10 mouse cellular contexts compared by ENCODE assay signal in the genomic region with DNA sequence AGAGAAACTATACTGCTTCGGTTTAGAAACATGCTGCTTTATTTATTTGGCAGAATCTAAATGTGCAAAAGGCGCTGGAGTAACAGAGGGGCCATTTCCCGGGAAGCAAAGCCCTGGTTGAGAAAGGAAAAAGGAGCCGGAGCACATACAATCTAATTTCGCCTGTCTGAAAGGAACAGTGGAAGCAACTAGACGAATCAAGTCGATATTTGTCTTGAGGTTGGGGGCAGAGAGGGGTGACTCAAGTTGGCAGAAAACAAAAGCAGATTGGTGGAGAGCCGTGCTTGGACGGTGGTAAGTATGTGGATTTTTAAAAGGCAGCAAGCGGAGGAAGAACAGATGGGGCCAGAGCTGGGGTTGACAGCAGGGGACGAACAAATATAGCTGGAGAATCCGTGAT. TPM values are rescaled to one million over a fixed set of nuclear protein-coding genes. Genes with fewer than 3 reads are reported as not detected.
DNase-seq lines count a peak whose midpoint lies in the region; ATAC-seq lines count a peak whose summit lies in the region.
"Had no signal": no experiment of that assay in that cellular context is flagged by ENCODE, and none has a peak within 500 bp of the region (broad histone marks: within the 10 kb centered on the region; RNA-seq: fewer than 3 reads in every experiment).

No protein-coding gene starts in this region.

- 60% methylated on average over 12 of the region's 12 CpGs for WGBS in embryonic facial prominence, embryonic 13.5 days
- 81% methylated on average over 12 of the region's 12 CpGs for WGBS in embryonic facial prominence, embryonic 10.5 days
- 54% methylated on average over 12 of the region's 12 CpGs for WGBS in limb, embryonic 13.5 days
- 86% methylated on average over 12 of the region's 12 CpGs for WGBS in limb, embryonic 10.5 days
- 70% methylated on average over 12 of the region's 12 CpGs for WGBS in hindbrain, embryonic 10.5 days
- WGBS in neural tube, embryonic 14.5 days, result 23% methylated on average over 12 of the region's 12 CpGs

- H3K27me3 ChIP-seq in embryonic facial prominence, embryonic 13.5 days, result no peaks in the 10 kb centered on the region
- H3K27me3 ChIP-seq in embryonic facial prominence, embryonic 10.5 days (replicated peaks; ENCODE audit: low read depth, poor library complexity, severe bottlenecking), result no peaks in the 10 kb centered on the region
- no peaks in the 10 kb centered on the region for H3K27me3 ChIP-seq in limb, embryonic 13.5 days
- H3K27me3 ChIP-seq in limb, embryonic 10.5 days (ENCODE audit: low read depth, poor library complexity, severe bottlenecking), result no peaks in the 10 kb centered on the region
- no peaks in the 10 kb centered on the region for H3K27me3 ChIP-seq in hindbrain, embryonic 10.5 days (ENCODE audit: insufficient read depth, poor library complexity, severe bottlenecking)
- H3K27me3 ChIP-seq in neural tube, embryonic 14.5 days (ENCODE audit: control insufficient read depth, insufficient read depth, low read length), result no peaks in the 10 kb centered on the region
- H3K27me3 ChIP-seq: liver, embryonic 15.5 days had no signal

- no peaks in the 10 kb centered on the region for H3K36me3 ChIP-seq in embryonic facial prominence, embryonic 13.5 days
- no peaks in the 10 kb centered on the region for H3K36me3 ChIP-seq in embryonic facial prominence, embryonic 10.5 days (replicated peaks)
- no peaks in the 10 kb centered on the region for H3K36me3 ChIP-seq in limb, embryonic 13.5 days
- no peaks in the 10 kb centered on the region for H3K36me3 ChIP-seq in limb, embryonic 10.5 days
- no peaks in the 10 kb centered on the region for H3K36me3 ChIP-seq in hindbrain, embryonic 10.5 days
- H3K36me3 ChIP-seq in neural tube, embryonic 14.5 days (ENCODE audit: control insufficient read depth, insufficient read depth, low read length), result no peaks in the 10 kb centered on the region
- H3K36me3 ChIP-seq: liver, embryonic 15.5 days had no signal

- H3K9me3 ChIP-seq in embryonic facial prominence, embryonic 13.5 days, result no peaks in the 10 kb centered on the region
- no peaks in the 10 kb centered on the region for H3K9me3 ChIP-seq in embryonic facial prominence, embryonic 10.5 days
- no peaks in the 10 kb centered on the region for H3K9me3 ChIP-seq in limb, embryonic 13.5 days
- no peaks in the 10 kb centered on the region for H3K9me3 ChIP-seq in limb, embryonic 10.5 days (replicated peaks)
- H3K9me3 ChIP-seq in hindbrain, embryonic 10.5 days, result no peaks in the 10 kb centered on the region
- H3K9me3 ChIP-seq in neural tube, embryonic 14.5 days (ENCODE audit: control insufficient read depth, low read length), result no peaks in the 10 kb centered on the region
- H3K9me3 ChIP-seq: liver, embryonic 15.5 days had no signal

- H3K4me1 ChIP-seq in embryonic facial prominence, embryonic 13.5 days, result peaks cover 22% of the 10 kb centered on the region
- no peaks in the 10 kb centered on the region for H3K4me1 ChIP-seq in embryonic facial prominence, embryonic 10.5 days
- H3K4me1 ChIP-seq in limb, embryonic 13.5 days, result peaks cover 28% of the 10 kb centered on the region
- H3K4me1 ChIP-seq in limb, embryonic 10.5 days, result 0 out of 2 replicates have a peak, but pooled peaks cover 2% of the 10 kb centered on the region
- 0 out of 2 replicates have a peak, but pooled peaks cover 18% of the 10 kb centered on the region for H3K4me1 ChIP-seq in hindbrain, embryonic 10.5 days (replicated peaks)
- H3K4me1 ChIP-seq in neural tube, embryonic 14.5 days (ENCODE audit: control insufficient read depth, insufficient read depth, low read length), result peaks cover 41% of the 10 kb centered on the region
- H3K4me1 ChIP-seq: liver, embryonic 15.5 days had no signal

- H3K9ac ChIP-seq in embryonic facial prominence, embryonic 13.5 days, result no peak overlapping the region
- H3K9ac ChIP-seq in limb, embryonic 13.5 days, result no peak overlapping the region
- H3K9ac ChIP-seq in neural tube, embryonic 14.5 days (replicated peaks; ENCODE audit: low read depth, low read length), result no peak overlapping the region
- H3K9ac ChIP-seq: liver, embryonic 15.5 days had no signal

- DNase-seq in embryonic facial prominence, embryonic 10.5 days (ENCODE audit: low spot score), result no peak
- DNase-seq in limb, embryonic 10.5 days (ENCODE audit: low spot score), result no peak
- DNase-seq in hindbrain, embryonic 10.5 days (ENCODE audit: low spot score), result no peak
- DNase-seq in spleen, postnatal 4 days (ENCODE audit: low spot score in 2 of 2), result no peak
- DNase-seq in urinary bladder, postnatal 14 days (ENCODE audit: low spot score), result no peak
- DNase-seq: kidney, adult 2 months had no signal

- no peak for ATAC-seq in embryonic facial prominence, embryonic 13.5 days (ENCODE audit: insufficient number of reproducible peaks, insufficient read depth, low FRiP score, low TSS enrichment, low read depth)
- ATAC-seq in limb, embryonic 13.5 days (ENCODE audit: low FRiP score, low read depth), result no peak; the same call in 1 of the 2 replicates
- ATAC-seq in neural tube, embryonic 14.5 days (ENCODE audit: low read depth), result peak; percentile 59; the same call in 1 of the 2 replicates

- no peak overlapping the region for H3K4me3 ChIP-seq in embryonic facial prominence, embryonic 13.5 days
- H3K4me3 ChIP-seq in embryonic facial prominence, embryonic 10.5 days, result no peak overlapping the region
- no peak overlapping the region for H3K4me3 ChIP-seq in limb, embryonic 13.5 days
- no peak overlapping the region for H3K4me3 ChIP-seq in limb, embryonic 10.5 days
- H3K4me3 ChIP-seq in hindbrain, embryonic 10.5 days, result no peak overlapping the region
- no peak overlapping the region for H3K4me3 ChIP-seq in neural tube, embryonic 14.5 days (ENCODE audit: low read depth, low read length)
- H3K4me3 ChIP-seq: liver, embryonic 15.5 days had no signal

- H3K4me2 ChIP-seq in embryonic facial prominence, embryonic 13.5 days, result peak overlapping the region; percentile 18; the same call in 1 of the 2 replicates
- H3K4me2 ChIP-seq in limb, embryonic 13.5 days (replicated peaks), result peak overlapping the region; percentile 27; the same call in 1 of the 2 replicates
- no peak overlapping the region for H3K4me2 ChIP-seq in neural tube, embryonic 14.5 days (ENCODE audit: low read depth, low read length)
- H3K4me2 ChIP-seq: liver, embryonic 15.5 days had no signal

- peak overlapping the region; percentile 44; the same call in 1 of the 2 replicates for H3K27ac ChIP-seq in embryonic facial prominence, embryonic 13.5 days
- H3K27ac ChIP-seq in embryonic facial prominence, embryonic 10.5 days (replicated peaks), result no peak overlapping the region
- H3K27ac ChIP-seq in limb, embryonic 13.5 days, result peak overlapping the region; percentile 77; the same call in 1 of the 2 replicates
- no peak overlapping the region for H3K27ac ChIP-seq in limb, embryonic 10.5 days
- H3K27ac ChIP-seq in hindbrain, embryonic 10.5 days, result peak overlapping the region; percentile 43; the same call in 1 of the 2 replicates
- H3K27ac ChIP-seq in neural tube, embryonic 14.5 days (ENCODE audit: low read depth, low read length), result peak overlapping the region; percentile 45; the same call in 1 of the 2 replicates
- H3K27ac ChIP-seq: liver, embryonic 15.5 days had no signal

RNA-seq across cellular contexts. Expression of gene Ncam1, which starts 40.7 kb away (rescaled TPM):
- 123 and 145 TPM in 2 replicates for polyA plus RNA-seq in embryonic facial prominence, embryonic 13.5 days (2015; fragmentation: Nextera tagmentation; extraction: Ambion mirVana)
- 35.2 and 39.1 TPM in 2 replicates for polyA plus RNA-seq in embryonic facial prominence, embryonic 10.5 days (2016; fragmentation: Nextera tagmentation; extraction: Ambion mirVana)
- polyA plus RNA-seq in limb, embryonic 13.5 days (2015; fragmentation: Nextera tagmentation; extraction: Ambion mirVana), result 90.9 and 101 TPM in 2 replicates
- polyA plus RNA-seq in limb, embryonic 10.5 days (2016; fragmentation: Nextera tagmentation; extraction: Ambion mirVana), result 17.5 and 27.9 TPM in 2 replicates
- 56.3 and 126 TPM in 2 replicates for polyA plus RNA-seq in hindbrain, embryonic 10.5 days (2016; fragmentation: Nextera tagmentation; extraction: Ambion mirVana)
- polyA plus RNA-seq in neural tube, embryonic 14.5 days (2014; fragmentation: Nextera tagmentation; extraction: Ambion mirVana), result 373 and 443 TPM in 2 replicates

Comparison
In these comparisons a context has a peak if more than half of its experiments do, and no peak if none do; other contexts are left out.
1. H3K27ac ChIP-seq: peak in embryonic facial prominence, embryonic 13.5 days (single experiment), limb, embryonic 13.5 days (single experiment), hindbrain, embryonic 10.5 days (single experiment) and neural tube, embryonic 14.5 days (single experiment); none in embryonic facial prominence, embryonic 10.5 days (single experiment) and limb, embryonic 10.5 days (single experiment).